Mouse (Mus musculus): ENCODE results near the gene Prr18.

Prr18 gene

DNA sequence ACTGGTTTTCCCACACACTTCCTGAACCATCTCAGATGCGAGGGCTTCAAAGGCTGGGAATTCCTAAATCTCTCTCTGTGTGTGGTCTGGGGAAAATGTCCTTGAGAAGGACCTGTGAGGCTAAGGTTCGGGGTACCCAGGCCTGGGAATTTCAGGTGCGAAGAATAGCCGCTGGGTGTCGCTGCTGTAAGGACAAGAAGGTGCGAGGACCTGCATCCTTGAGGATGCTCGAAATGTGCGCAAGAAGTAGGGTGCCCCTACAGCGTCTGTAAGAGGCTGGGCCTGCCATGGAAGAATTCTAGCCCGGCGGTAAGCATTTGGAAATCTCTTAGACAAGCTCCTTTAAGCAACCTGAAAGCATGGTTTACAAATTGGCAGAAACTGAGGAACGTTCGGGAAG, 51.2 kb downstream of the Prr18 start:
- in situ Hi-C loops (cut with MboI, MseI): no loop called here

DNA sequence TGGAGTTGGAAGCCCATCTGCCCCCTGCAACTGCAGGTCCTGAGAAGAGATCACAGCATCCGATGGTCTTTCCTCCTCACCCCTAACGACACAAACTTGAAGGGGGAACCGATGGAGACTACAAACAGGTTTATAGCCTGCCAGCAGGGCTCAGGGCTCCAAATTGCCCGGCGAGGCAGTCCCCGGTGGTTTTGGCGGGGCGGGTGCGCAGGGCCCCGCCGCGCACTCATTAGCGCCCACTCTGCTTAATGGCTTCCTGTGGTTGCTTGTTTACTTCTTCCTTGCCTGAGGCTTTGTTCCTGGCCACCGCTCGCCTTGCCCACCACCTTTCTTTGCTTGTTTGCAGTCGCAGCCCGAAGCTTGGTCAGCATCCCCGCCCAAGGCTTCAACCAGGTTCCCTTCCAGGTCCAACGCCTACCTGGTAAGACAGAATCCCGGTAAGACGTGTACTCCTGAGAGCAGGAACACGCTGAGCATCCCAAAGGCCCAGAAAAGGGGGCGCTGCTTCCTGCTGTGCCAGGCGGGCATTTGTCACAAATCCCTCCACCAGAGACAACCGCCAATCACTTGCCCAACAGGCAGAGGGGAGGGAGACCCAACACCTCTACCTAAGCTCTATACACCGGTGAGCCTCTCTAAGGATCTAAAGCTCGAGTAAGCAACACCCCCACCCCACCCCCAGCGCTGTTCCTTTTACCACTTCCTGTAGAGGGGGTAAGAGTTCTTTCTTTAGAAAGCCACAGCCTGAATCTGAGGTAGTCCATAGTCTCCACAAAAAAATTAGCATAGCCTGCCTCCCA, 51.9 kb downstream of the Prr18 start:
- in situ Hi-C loops (cut with MboI, MseI): no loop called here

DNA sequence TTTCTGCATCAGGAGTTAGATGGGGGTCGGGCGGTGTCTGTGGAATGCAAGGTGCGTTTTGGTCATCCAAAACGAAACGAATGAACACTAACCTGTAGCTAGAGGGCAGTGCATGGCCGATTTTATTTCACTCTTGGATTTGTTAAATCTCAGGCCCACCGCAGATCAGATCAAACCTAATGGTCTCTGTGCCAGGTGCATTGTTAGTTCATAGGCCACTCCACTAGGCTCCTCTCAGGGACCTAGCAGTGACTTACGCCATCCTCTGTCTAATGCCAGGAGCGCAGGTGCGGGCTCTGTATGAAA, 52.5 kb downstream of the Prr18 start:
- in situ Hi-C loops (cut with MboI, MseI): no loop called here

DNA sequence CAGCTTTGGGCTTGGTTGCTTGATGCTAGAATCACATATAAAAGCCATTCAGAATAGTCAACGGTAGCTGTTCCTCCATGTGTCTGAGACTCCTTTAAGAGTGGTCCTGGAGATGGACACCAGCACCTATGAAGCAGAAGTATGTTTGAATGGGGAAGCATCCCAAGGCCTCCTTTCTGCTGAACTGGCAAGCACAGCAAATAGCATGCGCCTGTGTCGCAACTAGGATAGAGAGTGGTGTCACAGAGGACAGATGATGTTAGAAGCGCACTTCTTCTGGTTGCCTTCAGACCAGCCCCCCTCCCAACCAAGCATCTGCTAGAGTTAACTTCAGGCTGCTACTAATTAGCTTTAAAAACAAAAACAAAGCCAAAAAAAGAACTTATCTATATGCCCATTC, 53.2 kb downstream of the Prr18 start:
- in situ Hi-C loops (cut with MboI, MseI): no loop called here
